Comparison of ENCODE assay signal across 35 mouse cellular contexts in the genomic region with DNA sequence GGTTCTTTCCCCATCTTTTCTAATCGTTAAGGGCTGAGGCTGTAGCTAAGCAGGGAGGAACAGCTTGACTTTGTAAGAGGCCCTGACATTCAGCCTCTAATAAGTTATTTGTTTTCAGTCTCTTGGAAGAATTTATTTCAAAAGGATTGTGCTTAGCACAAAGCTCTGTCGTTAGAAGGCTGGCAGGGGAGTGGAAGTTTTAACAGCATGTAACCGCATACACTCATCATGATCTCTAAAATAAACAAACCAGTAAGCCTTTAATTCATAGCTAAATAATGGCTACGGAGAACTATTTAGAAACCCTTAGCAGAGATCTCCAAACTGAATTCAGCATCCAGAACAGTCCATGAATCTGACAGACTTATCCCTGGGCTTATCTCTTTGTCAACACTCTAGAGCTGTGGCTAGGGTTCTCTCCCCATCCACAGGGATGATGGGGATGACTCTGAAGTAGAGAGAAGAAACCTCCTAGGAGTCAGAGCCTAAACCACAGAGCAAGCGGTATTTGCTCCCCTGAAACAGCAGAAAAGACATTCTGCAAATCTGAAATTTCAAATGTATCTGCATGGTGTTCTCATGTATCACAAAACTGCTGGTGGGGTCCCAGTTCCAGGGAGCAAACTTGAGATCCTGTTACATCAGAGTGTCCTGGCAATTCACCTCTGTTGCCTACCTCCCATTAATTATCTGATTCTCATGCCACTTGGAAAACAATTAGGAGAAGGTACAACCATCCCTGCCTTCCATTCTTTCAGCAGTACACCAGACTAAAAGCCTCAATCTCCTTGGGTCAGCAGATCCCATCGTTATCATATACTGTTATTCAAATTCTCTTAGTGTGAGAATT. TPM values are rescaled to one million over a fixed set of nuclear protein-coding genes. Genes with fewer than 3 reads are reported as not detected.
DNase-seq lines count a peak whose midpoint lies in the region; ATAC-seq lines count a peak whose summit lies in the region.
"Had no signal": no experiment of that assay in that cellular context is flagged by ENCODE, and none has a peak within 500 bp of the region (broad histone marks: within the 10 kb centered on the region; RNA-seq: fewer than 3 reads in every experiment).

No protein-coding gene starts in this region.

- no peaks in the 10 kb centered on the region for H3K36me3 ChIP-seq in forebrain, embryonic 14.5 days (ENCODE audit: control insufficient read depth, insufficient read depth, low read length)
- no peaks in the 10 kb centered on the region for H3K36me3 ChIP-seq in forebrain, embryonic 12.5 days (replicated peaks)
- H3K36me3 ChIP-seq in stomach, embryonic 14.5 days (ENCODE audit: control insufficient read depth, insufficient read depth, low read length) = no peaks in the 10 kb centered on the region
- H3K36me3 ChIP-seq: embryonic facial prominence, embryonic 13.5 days; G1E; heart, embryonic 12.5 days; hindbrain, embryonic 10.5 days; midbrain, embryonic 12.5 days; neural tube, embryonic 13.5 days had no signal

- no peaks in the 10 kb centered on the region for H3K4me1 ChIP-seq in forebrain, embryonic 14.5 days (ENCODE audit: control insufficient read depth, insufficient read depth, low read length)
- H3K4me1 ChIP-seq in forebrain, embryonic 12.5 days = peaks cover 4% of the 10 kb centered on the region
- no peaks in the 10 kb centered on the region for H3K4me1 ChIP-seq in stomach, embryonic 14.5 days (ENCODE audit: control insufficient read depth, insufficient read depth, low read length)
- H3K4me1 ChIP-seq: embryonic facial prominence, embryonic 13.5 days; heart, embryonic 12.5 days; neural tube, embryonic 13.5 days had no signal

- H3K4me3 ChIP-seq in forebrain, embryonic 14.5 days (ENCODE audit: low read depth, low read length) = no peak overlapping the region
- H3K4me3 ChIP-seq in forebrain, embryonic 12.5 days (replicated peaks) = no peak overlapping the region
- H3K4me3 ChIP-seq in stomach, embryonic 14.5 days (ENCODE audit: low read depth, low read length) = no peak overlapping the region
- H3K4me3 ChIP-seq: embryonic facial prominence, embryonic 13.5 days; heart, embryonic 12.5 days; hindbrain, embryonic 10.5 days; midbrain, embryonic 12.5 days; neural tube, embryonic 13.5 days had no signal

- no peak for ATAC-seq in forebrain, embryonic 14.5 days
- no peak for ATAC-seq in forebrain, embryonic 12.5 days (ENCODE audit: low FRiP score)
- ATAC-seq in stomach, embryonic 14.5 days (ENCODE audit: insufficient number of reproducible peaks, insufficient read depth, low FRiP score, low read depth) = peak; percentile 71
- no peak for ATAC-seq in erythroblast, adult 5-6 weeks (replicated peaks; ENCODE audit: low FRiP score, poor library complexity, severe bottlenecking)
- ATAC-seq: activated CD4-positive, CD25-positive, alpha-beta regulatory T cell, adult 4 months; hindbrain, embryonic 16.5 days; liver, postnatal 0 days had no signal

- no peak overlapping the region for H3K4me2 ChIP-seq in forebrain, embryonic 14.5 days (ENCODE audit: low read length)
- no peak overlapping the region for H3K4me2 ChIP-seq in forebrain, embryonic 12.5 days
- no peak overlapping the region for H3K4me2 ChIP-seq in stomach, embryonic 14.5 days (replicated peaks; ENCODE audit: low read depth, low read length)
- H3K4me2 ChIP-seq: embryonic facial prominence, embryonic 13.5 days; heart, embryonic 12.5 days; midbrain, embryonic 12.5 days; neural tube, embryonic 13.5 days had no signal

- no peak overlapping the region for H3K27ac ChIP-seq in forebrain, embryonic 14.5 days (ENCODE audit: low read depth, low read length)
- no peak overlapping the region for H3K27ac ChIP-seq in forebrain, embryonic 12.5 days
- H3K27ac ChIP-seq in stomach, embryonic 14.5 days (ENCODE audit: low read length) = no peak overlapping the region
- H3K27ac ChIP-seq: embryonic facial prominence, embryonic 13.5 days; hindbrain, embryonic 10.5 days; midbrain, embryonic 12.5 days; neural tube, embryonic 13.5 days had no signal

- no peaks in the 10 kb centered on the region for H3K9me3 ChIP-seq in forebrain, embryonic 14.5 days (replicated peaks; ENCODE audit: control insufficient read depth, low read length)
- no peaks in the 10 kb centered on the region for H3K9me3 ChIP-seq in forebrain, embryonic 12.5 days
- no peaks in the 10 kb centered on the region for H3K9me3 ChIP-seq in stomach, embryonic 14.5 days (ENCODE audit: control insufficient read depth, low read depth, low read length)
- H3K9me3 ChIP-seq: embryonic facial prominence, embryonic 13.5 days; heart, embryonic 12.5 days; hindbrain, embryonic 10.5 days; midbrain, embryonic 12.5 days; neural tube, embryonic 13.5 days had no signal

- 13% methylated on average over 6 of the region's 6 CpGs for WGBS in forebrain, embryonic 14.5 days
- 19% methylated on average over 6 of the region's 6 CpGs for WGBS in forebrain, embryonic 12.5 days
- 21% methylated on average over 6 of the region's 6 CpGs for WGBS in stomach, embryonic 14.5 days

- DNase-seq in forebrain, embryonic 14.5 days (ENCODE audit: low spot score) = peak; percentile 16
- DNase-seq in kidney, postnatal 10 days = peak; percentile 10
- DNase-seq in kidney, postnatal 14 days = no peak
- peak; percentile 10 for DNase-seq in brain, adult 2 months (ENCODE audit: low read depth, low spot score)
- no peak for DNase-seq in cerebellum, adult 9-11 months
- DNase-seq: adrenal gland, adult 8-10 months; B cell, adult 2 months; cerebellum, adult 2 months; cerebellum, postnatal 36 days; gastrocnemius, postnatal 25 days; heart, adult 18-20 months; heart, postnatal 10 days; kidney, adult 11 months; layer of hippocampus, postnatal 36 days; liver, postnatal 0 days; lung, postnatal 14 days had no signal

- no peak overlapping the region for H3K9ac ChIP-seq in forebrain, embryonic 14.5 days (ENCODE audit: low read length)
- no peak overlapping the region for H3K9ac ChIP-seq in forebrain, embryonic 12.5 days
- H3K9ac ChIP-seq in stomach, embryonic 14.5 days (replicated peaks; ENCODE audit: low read depth, low read length) = no peak overlapping the region
- H3K9ac ChIP-seq: embryonic facial prominence, embryonic 13.5 days; heart, embryonic 12.5 days; liver, postnatal 0 days; midbrain, embryonic 12.5 days; neural tube, embryonic 13.5 days had no signal

- no peaks in the 10 kb centered on the region for H3K27me3 ChIP-seq in forebrain, embryonic 14.5 days (replicated peaks; ENCODE audit: control insufficient read depth, insufficient read depth, low read length)
- H3K27me3 ChIP-seq in forebrain, embryonic 12.5 days = no peaks in the 10 kb centered on the region
- peaks cover 3% of the 10 kb centered on the region; the same call in 1 of the 2 replicates for H3K27me3 ChIP-seq in stomach, embryonic 14.5 days (ENCODE audit: control insufficient read depth, insufficient read depth, low read length)
- H3K27me3 ChIP-seq: CH12.LX; embryonic facial prominence, embryonic 13.5 days; heart, embryonic 12.5 days; midbrain, embryonic 12.5 days; neural tube, embryonic 13.5 days had no signal

RNA-seq across cellular contexts. Expression of a gene that starts 0.7 kb away (rescaled TPM):
- not detected in 2 replicates for polyA plus RNA-seq in forebrain, embryonic 14.5 days (2014; fragmentation: Nextera tagmentation; extraction: Ambion mirVana)
- polyA plus RNA-seq in forebrain, embryonic 12.5 days (2016; fragmentation: Nextera tagmentation; extraction: Ambion mirVana) = not detected in 2 replicates
- polyA plus RNA-seq in stomach, embryonic 14.5 days (2014; fragmentation: Nextera tagmentation; extraction: Ambion mirVana) = not detected in 2 replicates
- total RNA-seq in erythroblast, adult 5-6 weeks (2015; ENCODE audit: low replicate concordance) = not detected in 2 replicates
- not detected in 2 replicates for total RNA-seq in erythroblast, adult 5-6 weeks (2017; ENCODE audit: low replicate concordance)
- total RNA-seq: adrenal gland, adult 8-10 months; CH12.LX; G1E; gastrocnemius, postnatal 25 days; heart, adult 18-20 months; heart, postnatal 10 days; layer of hippocampus, adult 18-20 months; layer of hippocampus, postnatal 36 days; left cerebral cortex, postnatal 10 days; liver, adult 2 months; megakaryocyte progenitor cell, adult 5-6 weeks had no signal
- polyA plus RNA-seq: activated CD4-positive, CD25-positive, alpha-beta regulatory T cell, adult 4 months; cerebellum, adult 2 months; embryonic facial prominence, embryonic 13.5 days; G1E; heart, embryonic 12.5 days; hindbrain, embryonic 16.5 days; limb, embryonic 11.5 days; liver, adult 2 months; liver, postnatal 0 days; midbrain, embryonic 12.5 days; neural tube, embryonic 13.5 days; spleen, adult 2 months; thymus, postnatal 0 days had no signal

Comparison
In these comparisons a context has a peak if more than half of its experiments do, and no peak if none do; other contexts are left out.
1. DNase-seq: peak in forebrain, embryonic 14.5 days (single experiment), kidney, postnatal 10 days (single experiment) and brain, adult 2 months (single experiment); none in kidney, postnatal 14 days (single experiment) and cerebellum, adult 9-11 months (single experiment).